Mouse (Mus musculus) embryonic facial prominence, embryonic 11.5 days (tissue): ENCODE measurements at regions not wholly inside any gene's neighbourhood (a gene's known extent, or its start where the extent isn't known, plus 50 kb on each side); places are given as distances from the start of the nearest gene placed in this dataset.

Source experiments
- ATAC-seq: fragments of 200-750 bp; cut with Nextera tagmentation; replicated peaks from 2 replicates; pipeline ENCODE4 v1.8.0; 2017; ENCODE audit warnings: low read depth; ENCODE audit not compliant: insufficient number of reproducible peaks, low FRiP score, low TSS enrichment
- DNase-seq: peaks from one replicate; pipeline ENCODE4 v3.0.0-alpha.2; 2015; ENCODE audit warnings: low spot score
- H3K27ac ChIP-seq: fragments of 300-500 bp; sonication (generic); replicated peaks from 2 replicates; pipeline ENCODE4 v1.5.1; 2014; ENCODE audit warnings: mild to moderate bottlenecking, low read depth, low read length, control low read depth
- H3K27me3 ChIP-seq: fragments of 300-500 bp; sonication (generic); 2 replicates; pipeline ENCODE4 v1.6.1; 2014; ENCODE audit warnings: mild to moderate bottlenecking, low read length, moderate library complexity, mixed read lengths; ENCODE audit not compliant: control insufficient read depth, insufficient read depth
- H3K36me3 ChIP-seq: fragments of 300-500 bp; sonication (generic); replicated peaks from 2 replicates; pipeline ENCODE4 v1.6.1; 2014; ENCODE audit warnings: low read depth, mild to moderate bottlenecking, low read length, moderate library complexity, mixed read lengths; ENCODE audit not compliant: control insufficient read depth, insufficient read depth
- H3K4me1 ChIP-seq: fragments of 300-500 bp; sonication (generic); 2 replicates; pipeline ENCODE4 v1.6.1; 2014; ENCODE audit warnings: low read length, mixed read lengths; ENCODE audit not compliant: control insufficient read depth, insufficient read depth
- H3K4me2 ChIP-seq: fragments of 300-500 bp; sonication (generic); 2 replicates; pipeline ENCODE4 v1.6.1; 2014; ENCODE audit warnings: low read depth, mild to moderate bottlenecking, control low read depth, low read length, moderate library complexity
- H3K4me3 ChIP-seq: fragments of 300-500 bp; sonication (generic); 2 replicates; pipeline ENCODE4 v1.5.1; 2014; ENCODE audit warnings: low read depth, low read length, control low read depth
- H3K9ac ChIP-seq: fragments of 300-500 bp; sonication (generic); replicated peaks from 2 replicates; pipeline ENCODE4 v1.6.1; 2014; ENCODE audit warnings: mild to moderate bottlenecking, control low read depth, low read length
- H3K9me3 ChIP-seq: fragments of 300-500 bp; sonication (generic); replicated peaks from 2 replicates; pipeline ENCODE4 v1.6.1; 2016; ENCODE audit warnings: mild to moderate bottlenecking, low read length, inconsistent platforms, mixed read lengths; ENCODE audit not compliant: control insufficient read depth
- WGBS: fragments of 180-500 bp; shearing (Covaris S2); extraction: QIAGEN DNeasy Blood & Tissue Kit; methylation state at CpG from one replicate; pipeline ENCODE4 v1.1.7; 2014; 5-methylcytosine and 5-hydroxymethylcytosine counted together

DNA sequence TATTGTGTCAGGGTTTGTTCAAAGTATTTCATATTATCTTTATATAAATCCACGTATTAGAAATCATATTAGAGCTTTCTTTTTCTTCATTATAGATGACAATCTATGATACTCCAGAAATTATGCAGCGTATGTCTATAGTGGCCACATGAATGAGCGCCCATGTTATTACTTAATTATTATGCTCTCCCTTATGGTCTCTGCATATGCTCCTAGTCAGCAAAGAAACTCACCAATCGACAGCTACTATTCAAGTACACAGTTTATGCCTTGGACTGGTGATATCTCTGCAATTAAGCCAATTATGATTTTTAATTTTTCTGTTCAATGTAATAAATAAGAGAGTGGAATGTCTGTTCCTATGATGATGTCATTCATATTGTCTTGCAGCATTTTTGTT lies 612.8 kb upstream of the Slit2 start:
- no peaks in the 10 kb centered on the region for H3K4me1 ChIP-seq
- no peak overlapping the region for H3K4me2 ChIP-seq
- no peak for ATAC-seq
- no peaks in the 10 kb centered on the region for H3K9me3 ChIP-seq
- no peak overlapping the region for H3K4me3 ChIP-seq
- no peaks in the 10 kb centered on the region for H3K27me3 ChIP-seq
- no peak overlapping the region for H3K9ac ChIP-seq
- H3K27ac ChIP-seq, result no peak overlapping the region
- no peaks in the 10 kb centered on the region for H3K36me3 ChIP-seq
- WGBS, result 89% methylated on average over 4 of the region's 4 CpGs
- no peak for DNase-seq

DNA sequence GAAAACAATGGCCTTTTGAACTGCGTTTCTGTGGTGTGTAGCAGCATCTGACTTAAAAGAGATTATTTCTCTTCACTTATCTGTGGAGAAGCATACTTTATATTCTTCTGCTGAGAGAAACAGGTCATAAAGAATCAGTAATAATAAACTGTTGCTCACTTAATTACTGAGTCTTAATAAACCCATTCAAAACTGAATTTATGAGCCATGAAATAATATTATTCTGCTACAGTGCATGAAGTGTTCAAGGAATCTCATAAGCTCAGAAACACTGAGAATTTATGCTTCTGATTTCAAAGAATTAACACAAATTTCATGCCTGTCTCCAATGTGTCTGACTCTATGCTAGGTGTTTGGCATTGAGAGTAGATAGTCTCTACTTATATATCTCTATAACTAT lies 597.0 kb upstream of the Slit2 start:
- no peak overlapping the region for H3K9ac ChIP-seq
- 46% methylated on average over 1 of the region's 1 CpGs for WGBS
- no peaks in the 10 kb centered on the region for H3K36me3 ChIP-seq
- DNase-seq (no peak), ATAC-seq (no peak)
- H3K4me2 ChIP-seq, result no peak overlapping the region
- no peaks in the 10 kb centered on the region for H3K27me3 ChIP-seq
- H3K4me3 ChIP-seq, result no peak overlapping the region
- no peaks in the 10 kb centered on the region for H3K4me1 ChIP-seq
- no peak overlapping the region for H3K27ac ChIP-seq
- H3K9me3 ChIP-seq, result no peaks in the 10 kb centered on the region

DNA sequence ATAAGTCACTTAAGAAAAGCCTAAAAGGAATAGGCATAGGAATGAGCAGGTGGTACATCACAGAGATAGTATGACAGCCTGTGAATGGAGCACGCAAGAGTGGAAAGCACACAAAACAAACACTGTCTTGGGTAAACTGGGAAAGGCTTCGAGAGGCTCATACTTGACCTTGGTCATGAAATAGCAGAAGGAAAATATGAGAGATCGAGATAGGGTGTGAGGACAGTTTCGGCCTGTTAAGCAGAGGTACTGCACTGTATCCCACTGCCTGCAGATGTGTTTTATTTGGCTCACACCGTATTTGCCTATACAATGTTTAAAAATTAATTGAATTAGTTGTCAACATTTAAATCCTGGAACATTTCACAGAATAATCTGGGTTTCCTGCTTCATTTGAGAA lies 596.2 kb upstream of the Slit2 start:
- no peak overlapping the region for H3K9ac ChIP-seq
- WGBS, result 83% methylated on average over 5 of the region's 5 CpGs
- no peak overlapping the region for H3K27ac ChIP-seq
- no peak overlapping the region for H3K4me2 ChIP-seq
- no peaks in the 10 kb centered on the region for H3K36me3 ChIP-seq
- no peak overlapping the region for H3K4me3 ChIP-seq
- DNase-seq, result no peak
- no peaks in the 10 kb centered on the region for H3K27me3 ChIP-seq
- no peaks in the 10 kb centered on the region for H3K9me3 ChIP-seq
- no peak for ATAC-seq
- H3K4me1 ChIP-seq, result no peaks in the 10 kb centered on the region

DNA sequence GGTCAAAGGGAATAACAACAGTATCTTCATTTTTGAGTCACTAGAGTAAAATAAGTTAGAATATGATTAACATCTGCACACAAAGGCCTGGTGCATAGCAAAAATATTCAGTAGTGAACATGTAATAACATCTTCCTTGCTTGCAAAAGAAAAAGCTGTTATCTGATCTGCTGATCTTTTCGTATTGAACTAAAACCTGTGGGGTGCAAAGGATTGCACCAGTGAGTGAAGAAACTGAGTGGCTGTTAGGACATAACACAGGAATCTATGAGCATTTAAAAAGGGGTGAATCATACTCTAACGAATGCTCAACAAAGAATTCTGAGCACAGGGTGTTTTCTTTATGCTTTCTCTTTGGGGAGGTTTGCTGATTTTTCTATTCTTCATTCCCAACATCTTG lies 592.2 kb upstream of the Slit2 start:
- WGBS, result 70% methylated on average over 2 of the region's 2 CpGs
- no peak overlapping the region for H3K27ac ChIP-seq
- H3K4me2 ChIP-seq, result no peak overlapping the region
- no peaks in the 10 kb centered on the region for H3K9me3 ChIP-seq
- H3K4me1 ChIP-seq, result no peaks in the 10 kb centered on the region
- no peak for ATAC-seq
- H3K36me3 ChIP-seq, result no peaks in the 10 kb centered on the region
- H3K9ac ChIP-seq, result no peak overlapping the region
- DNase-seq, result no peak
- H3K27me3 ChIP-seq, result no peaks in the 10 kb centered on the region
- no peak overlapping the region for H3K4me3 ChIP-seq

DNA sequence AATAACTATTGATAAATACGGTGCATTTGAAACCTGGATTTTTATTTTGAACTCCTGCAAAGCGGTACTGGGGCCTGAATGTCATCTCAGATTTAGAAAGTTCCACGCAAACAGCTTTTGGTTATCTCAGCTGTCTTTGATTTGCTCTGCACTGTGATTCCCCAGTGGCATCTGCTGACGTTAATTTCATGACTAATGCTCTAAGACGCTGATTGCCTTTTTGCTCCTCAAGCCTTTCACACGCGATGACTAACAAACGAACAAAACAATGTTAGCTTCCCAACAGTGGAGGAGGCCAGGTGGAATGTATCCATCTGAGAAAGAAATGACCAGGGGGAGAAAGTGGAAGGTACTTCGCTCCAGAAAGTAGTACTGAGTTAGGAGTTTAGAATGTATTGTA lies 586.1 kb upstream of the Slit2 start:
- Histone ChIP-seq H3K4me3 (no peak overlapping the region), H3K27me3 (no peaks in the 10 kb centered on the region), H3K9me3 (no peaks in the 10 kb centered on the region), H3K4me2 (no peak overlapping the region), H3K4me1 (no peaks in the 10 kb centered on the region), H3K36me3 (no peaks in the 10 kb centered on the region), H3K27ac (no peak overlapping the region), H3K9ac (no peak overlapping the region)
- 43% methylated on average over 9 of the region's 9 CpGs for WGBS
- no peak for DNase-seq
- no peak for ATAC-seq

DNA sequence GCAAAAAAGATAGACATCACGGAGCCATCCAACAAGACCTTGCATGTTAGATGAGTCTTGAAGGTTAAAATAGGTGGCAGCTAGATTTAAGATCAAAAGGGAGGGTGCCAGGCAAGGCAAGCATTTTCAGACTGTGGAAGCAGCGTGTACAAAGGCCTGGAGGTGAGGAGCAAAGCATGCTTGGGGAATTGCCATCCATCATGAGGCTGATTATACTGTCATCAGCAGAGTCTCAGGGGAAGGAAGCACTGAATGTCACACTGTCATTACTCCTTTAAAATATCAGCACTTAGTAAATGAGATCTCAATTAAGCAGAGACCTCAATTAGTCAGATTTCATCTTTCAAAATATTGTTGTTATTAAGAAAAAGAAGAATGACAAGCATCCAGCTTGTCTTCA lies 561.0 kb upstream of the Slit2 start:
- no peak overlapping the region for H3K9ac ChIP-seq
- no peaks in the 10 kb centered on the region for H3K36me3 ChIP-seq
- no peak overlapping the region for H3K4me2 ChIP-seq
- no peak for ATAC-seq
- no peaks in the 10 kb centered on the region for H3K4me1 ChIP-seq
- H3K4me3 ChIP-seq, result no peak overlapping the region
- no peak overlapping the region for H3K27ac ChIP-seq
- no peaks in the 10 kb centered on the region for H3K9me3 ChIP-seq
- no peak for DNase-seq
- WGBS, result 57% methylated on average over 2 of the region's 2 CpGs
- no peaks in the 10 kb centered on the region for H3K27me3 ChIP-seq

DNA sequence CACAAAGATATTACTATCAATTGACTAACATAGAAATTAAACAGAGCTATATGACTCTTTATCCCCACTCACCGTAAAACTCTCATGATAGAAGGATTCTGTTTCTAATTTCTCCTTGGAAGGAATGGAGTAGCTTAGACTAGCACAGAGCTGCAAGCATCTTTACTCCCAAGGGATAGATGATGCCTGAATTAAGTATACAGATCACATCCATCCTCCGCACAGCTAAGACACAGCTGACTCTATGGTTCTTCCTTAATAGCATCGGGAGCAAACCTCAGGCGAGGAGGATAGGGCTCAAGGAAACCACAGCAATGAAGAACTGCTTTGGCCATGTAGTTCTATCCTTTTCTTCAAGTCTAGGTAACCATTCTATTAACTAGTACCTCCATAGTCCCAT lies 556.9 kb upstream of the Slit2 start:
- Histone ChIP-seq H3K9me3 (no peaks in the 10 kb centered on the region), H3K4me2 (no peak overlapping the region), H3K9ac (no peak overlapping the region), H3K36me3 (no peaks in the 10 kb centered on the region), H3K27ac (no peak overlapping the region), H3K4me1 (no peaks in the 10 kb centered on the region), H3K27me3 (no peaks in the 10 kb centered on the region), H3K4me3 (no peak overlapping the region)
- no peak for ATAC-seq
- DNase-seq, result no peak
- WGBS, result 84% methylated on average over 4 of the region's 4 CpGs

DNA sequence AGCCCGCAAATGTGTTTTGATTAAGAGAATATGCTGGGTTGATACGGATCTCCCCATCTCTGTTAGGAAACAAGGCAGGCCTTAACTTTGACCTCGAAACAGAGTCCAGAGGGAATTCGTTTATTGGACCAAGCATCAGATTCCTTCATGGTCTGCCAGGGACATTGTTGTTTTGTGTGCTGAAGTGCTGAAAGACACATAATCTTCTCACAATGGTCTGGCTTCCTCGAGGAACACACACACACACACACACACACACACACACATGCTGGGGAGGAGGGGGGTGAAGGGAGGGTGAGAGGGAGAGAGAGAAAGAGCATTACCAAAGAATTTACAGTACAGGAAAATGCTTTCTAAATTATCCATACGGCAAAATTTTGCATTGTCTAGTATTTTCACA lies 556.5 kb upstream of the Slit2 start:
- no peaks in the 10 kb centered on the region for H3K9me3 ChIP-seq
- no peaks in the 10 kb centered on the region for H3K27me3 ChIP-seq
- ATAC-seq (no peak), DNase-seq (no peak)
- H3K36me3 ChIP-seq, result no peaks in the 10 kb centered on the region
- no peaks in the 10 kb centered on the region for H3K4me1 ChIP-seq
- H3K4me3 ChIP-seq, result no peak overlapping the region
- no peak overlapping the region for H3K9ac ChIP-seq
- H3K27ac ChIP-seq, result no peak overlapping the region
- H3K4me2 ChIP-seq, result no peak overlapping the region
- 61% methylated on average over 6 of the region's 6 CpGs for WGBS
